Mouse (Mus musculus) retina, postnatal 1 day (tissue): ENCODE data around the gene Olfr1404.
"Not testable (repeated sequence)": the region's sequence is repeated elsewhere in the genome, so short reads cannot be mapped to it uniquely, and the experiment has no call there.

Experiments used
- DNase-seq: peaks from one replicate; pipeline ENCODE4 v3.0.0-alpha.2; 2012

Gene Olfr1404

DNA sequence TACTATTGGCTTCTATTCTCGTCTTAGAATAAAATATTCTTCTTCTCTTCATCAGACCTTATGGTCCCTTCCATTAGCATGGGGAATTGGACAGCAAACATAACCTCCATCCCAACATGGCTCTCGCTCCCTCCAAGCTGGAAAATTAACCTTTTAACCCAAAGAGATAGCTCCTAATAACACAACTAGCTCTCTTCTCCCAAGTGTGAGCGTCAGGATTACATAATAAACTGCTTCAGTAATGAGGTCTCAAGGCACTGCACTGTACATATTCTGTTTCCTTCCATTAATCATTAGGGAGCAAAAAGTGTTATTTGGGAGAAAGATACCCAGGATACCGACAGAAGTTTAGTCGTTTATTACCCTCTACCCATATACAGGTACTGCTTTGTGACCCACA is at the start of gene Olfr1404:
Gene Olfr1404, plus strand, starts transcription at position 301 of the 400 bp plus-strand sequence.
- DNase-seq, result no peak

DNA sequence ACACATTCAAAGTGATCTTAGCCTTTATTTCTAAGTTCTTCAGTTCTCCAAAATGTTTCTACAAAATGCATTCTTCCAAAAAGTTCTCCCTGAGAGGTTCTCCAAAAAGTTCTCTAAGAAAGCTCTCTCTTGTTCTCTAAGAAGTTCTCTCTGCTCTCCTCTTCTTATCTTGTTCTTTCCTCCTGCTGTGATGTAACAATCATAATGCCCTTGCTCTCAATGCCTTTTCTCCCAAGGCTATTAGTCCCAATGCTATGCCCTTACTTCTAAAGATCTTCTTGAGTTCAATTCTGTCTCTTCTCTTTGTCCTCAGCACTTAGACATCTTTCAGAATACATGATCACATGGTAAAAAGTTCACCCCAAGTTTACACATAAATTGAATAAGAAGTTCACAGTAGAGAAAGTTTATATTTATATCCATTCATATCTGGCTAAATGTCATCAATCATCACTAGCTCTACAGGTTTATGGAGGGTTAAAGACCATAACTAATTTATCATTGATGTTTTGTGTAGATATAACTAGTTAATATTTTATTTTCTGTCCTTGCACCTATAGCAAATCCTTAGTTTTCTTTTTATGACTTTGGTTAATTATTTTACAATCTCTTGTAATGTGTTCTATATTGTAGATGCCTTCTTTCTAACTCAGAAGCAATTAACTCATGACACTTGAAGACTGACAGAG is 37.9 kb upstream of the Olfr1404 start:
- DNase-seq, result no peak

DNA sequence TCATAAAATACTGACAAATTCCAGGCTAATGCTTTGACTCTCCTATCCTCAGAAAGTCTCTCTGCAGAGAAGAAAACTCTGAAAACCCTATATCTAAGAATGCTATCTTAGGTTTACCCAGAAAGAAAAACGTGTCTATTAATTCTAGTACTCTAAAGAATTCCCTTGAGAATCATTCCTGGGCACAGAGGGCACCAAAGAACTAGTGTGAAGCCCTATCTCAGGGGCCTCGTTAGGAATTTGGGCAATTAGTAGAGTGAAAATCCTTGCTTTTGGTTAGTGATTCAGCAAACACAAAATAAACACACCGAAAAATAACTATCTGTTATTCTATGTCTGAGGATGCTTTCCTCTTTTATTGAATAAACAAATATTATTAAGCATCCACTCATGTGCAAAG is 21.7 kb upstream of the Olfr1404 start, which contains the start of gene Olfr1406:
Gene Olfr1406, minus strand, starts transcription at position 101 of the 400 bp plus-strand sequence.
- no peak for DNase-seq

DNA sequence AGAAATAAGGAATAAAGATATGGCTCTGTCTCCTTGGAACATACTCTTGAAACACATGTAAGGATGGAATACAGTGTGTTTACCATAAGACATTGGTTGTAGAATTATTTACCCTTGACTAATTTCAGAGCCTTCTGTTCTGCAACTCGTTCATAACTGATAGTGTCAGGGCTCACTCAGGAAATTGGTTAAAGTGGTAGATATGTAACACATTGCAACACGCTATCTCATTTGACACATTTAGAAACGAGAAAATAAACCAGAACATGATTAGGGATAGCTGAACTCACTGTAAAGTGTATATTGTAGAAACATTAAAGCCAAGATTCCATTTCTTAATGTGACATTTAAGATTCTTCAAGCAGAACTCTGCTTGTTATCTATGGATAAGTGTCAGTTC is 20.1 kb upstream of the Olfr1404 start:
- no peak for DNase-seq

DNA sequence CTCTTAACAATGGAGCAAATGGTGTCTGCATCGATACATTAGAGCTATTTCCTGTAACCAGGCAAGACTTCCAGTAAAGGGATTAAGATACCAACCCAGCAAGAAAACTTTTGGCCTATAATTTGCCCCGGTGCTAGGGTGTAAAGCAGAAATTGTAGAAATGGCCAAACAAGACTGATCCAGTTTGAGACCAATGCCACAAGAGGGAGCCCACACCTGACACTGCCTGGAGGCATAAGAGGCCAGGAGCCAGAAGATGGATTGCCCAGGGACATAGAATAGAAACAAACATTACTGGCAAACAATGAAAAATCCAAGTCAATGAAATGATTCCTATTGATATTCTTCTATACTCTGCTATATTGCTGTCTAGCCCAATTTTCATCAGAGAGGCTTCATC is 15.8 kb upstream of the Olfr1404 start:
- DNase-seq, result no peak

DNA sequence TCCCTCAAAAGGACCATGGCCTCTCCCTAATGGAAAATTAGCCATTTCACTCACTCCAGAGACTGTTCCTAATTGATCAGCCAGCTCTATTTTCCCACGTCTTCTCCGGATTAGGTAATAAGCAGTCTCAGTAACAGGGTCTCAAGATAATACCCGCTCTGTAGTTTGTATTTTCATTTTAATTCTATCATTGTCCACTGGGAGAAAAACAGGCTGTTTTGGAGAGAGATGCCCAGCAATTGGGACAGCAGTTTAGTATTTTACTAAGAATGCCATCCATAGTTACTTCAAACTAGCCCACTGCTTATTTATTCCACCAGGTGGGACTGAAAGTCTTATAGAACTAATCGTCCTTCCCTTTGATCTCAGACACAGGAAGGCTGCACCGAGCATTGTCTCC is 14.7 kb upstream of the Olfr1404 start, which contains the start of gene Olfr218:
Gene Olfr218, plus strand, starts transcription at position 301 of the 400 bp plus-strand sequence.
- no peak for DNase-seq

- DNase-seq, result no peak
Observed at GRCm38 (mm10) chr1:173216481-173216880, 4.3 kb downstream of the Olfr1404 start.

DNA sequence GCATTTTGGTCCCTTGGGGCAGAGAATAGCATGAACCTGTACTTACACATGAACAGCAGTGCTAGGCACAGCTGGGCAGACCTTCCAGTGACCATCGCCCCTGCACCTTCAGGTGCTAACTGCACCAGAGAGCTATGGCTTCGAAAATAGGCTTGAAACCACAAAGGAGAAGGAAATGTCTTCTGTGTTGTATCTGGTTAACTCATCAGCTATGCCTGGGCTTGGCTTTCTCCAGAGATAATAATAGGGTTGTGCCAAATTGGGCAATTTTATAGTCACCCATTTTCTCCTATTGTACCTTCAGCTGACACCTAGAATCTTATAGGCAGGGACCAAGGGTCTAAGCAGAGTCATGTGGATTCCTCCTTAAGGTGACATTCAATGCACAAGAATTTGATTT is 14.9 kb downstream of the Olfr1404 start, which contains the start of gene Fcer1a:
Gene Fcer1a, minus strand, starts transcription at position 134 of the 400 bp plus-strand sequence.
- DNase-seq, result no peak

- not testable (repeated sequence) for DNase-seq
Observed at GRCm38 (mm10) chr1:173237004-173237403, 24.8 kb downstream of the Olfr1404 start.

- no peak for DNase-seq
Observed at GRCm38 (mm10) chr1:173249888-173250287, 37.7 kb downstream of the Olfr1404 start.

- no peak for DNase-seq
Observed at GRCm38 (mm10) chr1:173265701-173266100, 53.5 kb downstream of the Olfr1404 start, which contains the start of gene Olfr418. TSS of gene Olfr418 (plus strand) at chr1:173266001.
